ENCODE assay signal across 18 mouse cellular contexts in the genomic region with DNA sequence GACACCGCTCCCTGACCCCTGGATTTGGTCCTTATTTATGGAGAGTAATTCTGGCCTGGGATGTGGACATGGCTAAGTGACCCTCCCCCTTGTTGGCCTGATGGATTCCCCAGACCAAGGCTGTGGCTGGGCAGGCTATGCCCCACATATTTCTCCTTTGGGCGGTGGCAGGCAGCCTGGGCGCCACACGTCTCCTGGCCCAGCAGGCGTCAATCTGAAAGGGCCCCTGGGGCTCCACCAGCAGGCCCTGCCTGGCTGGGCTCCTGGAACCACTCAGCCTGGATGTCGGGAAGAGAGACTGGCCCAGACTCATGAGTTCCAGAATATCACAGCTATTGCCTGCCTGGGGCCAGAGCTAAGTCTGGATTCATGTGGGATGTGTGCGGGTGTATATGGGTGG. TPM values are rescaled to one million over a fixed set of nuclear protein-coding genes. Genes with fewer than 3 reads are reported as not detected.
DNase-seq lines count a peak whose midpoint lies in the region; ATAC-seq and TF ChIP-seq lines count a peak whose summit lies in the region.
"Had no signal": no experiment of that assay in that cellular context is flagged by ENCODE, and none has a peak within 500 bp of the region (broad histone marks: within the 10 kb centered on the region; RNA-seq: fewer than 3 reads in every experiment).

No protein-coding gene starts in this region.

- peaks cover 49% of the 10 kb centered on the region for H3K27me3 ChIP-seq in heart, embryonic 10.5 days (ENCODE audit: insufficient read depth, poor library complexity, severe bottlenecking)

- peaks cover 40% of the 10 kb centered on the region for H3K4me1 ChIP-seq in heart, embryonic 10.5 days

- no peaks in the 10 kb centered on the region for H3K9me3 ChIP-seq in heart, embryonic 10.5 days
- H3K9me3 ChIP-seq: embryonic facial prominence, embryonic 12.5 days; forebrain, embryonic 12.5 days; heart, embryonic 12.5 days; hindbrain, embryonic 15.5 days had no signal

- H3K36me3 ChIP-seq in heart, embryonic 10.5 days, result no peaks in the 10 kb centered on the region
- H3K36me3 ChIP-seq: embryonic facial prominence, embryonic 12.5 days; forebrain, embryonic 12.5 days; heart, embryonic 12.5 days; hindbrain, embryonic 15.5 days had no signal

- intact Hi-C loops in gastrocnemius, adult 2 months (cut with DNase I), result no loop called here
- intact Hi-C loops in gastrocnemius, postnatal 36 days (cut with DNase I), result no loop called here

- peak overlapping the region; percentile 20; the same call in 1 of the 2 replicates for H3K27ac ChIP-seq in gastrocnemius, adult 2 months
- H3K27ac ChIP-seq in heart, embryonic 10.5 days, result peak overlapping the region; percentile 44; the same call in 1 of the 2 replicates
- H3K27ac ChIP-seq: embryonic facial prominence, embryonic 12.5 days; forebrain, embryonic 12.5 days; hindbrain, embryonic 15.5 days had no signal

- no peak for ATAC-seq in megakaryocyte progenitor cell, adult 5-6 weeks (replicated peaks; ENCODE audit: poor library complexity)
- ATAC-seq: forebrain, embryonic 16.5 days had no signal

- no peak for TF ChIP-seq CTCF in gastrocnemius, adult 2 months (IDR thresholded peaks at IDR 0.05)

- no peak overlapping the region for H3K4me3 ChIP-seq in gastrocnemius, adult 2 months
- no peak overlapping the region for H3K4me3 ChIP-seq in heart, embryonic 10.5 days
- H3K4me3 ChIP-seq: embryonic facial prominence, embryonic 12.5 days; forebrain, embryonic 12.5 days; heart, embryonic 12.5 days; hindbrain, embryonic 15.5 days had no signal

- 75% methylated on average over 7 of the region's 7 CpGs for WGBS in heart, embryonic 10.5 days

- DNase-seq in gastrocnemius, adult 2 months, result peak; percentile 47
- no peak for DNase-seq in gastrocnemius, postnatal 36 days
- no peak for DNase-seq in heart, embryonic 10.5 days (ENCODE audit: low spot score)
- no peak for DNase-seq in heart, adult 9 months (ENCODE audit: low spot score in 2 of 2)
- peak; percentile 51 for DNase-seq in Muller cell, postnatal 12 days (ENCODE audit: inconsistent ontology term)
- peak; percentile 86 for DNase-seq in fibroblast of lung, adult 2 months (ENCODE audit: low read depth)
- DNase-seq: adrenal gland, adult 2 months; adrenal gland, postnatal 36 days; cerebellum, adult 8-10 months; cerebellum, postnatal 14 days; heart, postnatal 36 days; kidney, adult 18-20 months had no signal

RNA-seq across cellular contexts. Expression of gene Comp, which starts 2.9 kb away (rescaled TPM):
- total RNA-seq in gastrocnemius, adult 2 months (2021), result 10 to 100 TPM in 1 of 2 experiments, 1 to 10 TPM in 1; 5.5 to 31.2 TPM
- total RNA-seq in gastrocnemius, postnatal 36 days (2021), result 1 to 10 TPM; 8.9 to 9.9 TPM
- 0.43 and 1.2 TPM in 2 replicates for polyA plus RNA-seq in heart, embryonic 10.5 days (2016; fragmentation: Nextera tagmentation; extraction: Ambion mirVana)
- not detected in 2 replicates for total RNA-seq in megakaryocyte progenitor cell, adult 5-6 weeks (2015)
- 0.07 TPM in 1 of 2 replicates, not detected in the other for total RNA-seq in megakaryocyte progenitor cell, adult 5-6 weeks (2017)
- total RNA-seq: adrenal gland, postnatal 36 days had no signal

RNA-seq across cellular contexts. Expression of gene Upf1, which starts 17.4 kb away (rescaled TPM):
- 10 to 100 TPM; 28.1 to 35.1 TPM for total RNA-seq in gastrocnemius, adult 2 months (2021)
- total RNA-seq in gastrocnemius, postnatal 36 days (2021), result 10 to 100 TPM; 27.0 to 27.6 TPM
- 14.5 and 19.8 TPM in 2 replicates for polyA plus RNA-seq in heart, embryonic 10.5 days (2016; fragmentation: Nextera tagmentation; extraction: Ambion mirVana)
- 13.9 and 15.3 TPM in 2 replicates for total RNA-seq in megakaryocyte progenitor cell, adult 5-6 weeks (2015)
- total RNA-seq in megakaryocyte progenitor cell, adult 5-6 weeks (2017), result 32.3 and 32.5 TPM in 2 replicates

RNA-seq across cellular contexts. Expression of gene Gdf1, which starts 40.9 kb away (rescaled TPM):
- 1 to 10 TPM in 1 of 2 experiments, not detected in 1; 1.0 TPM for total RNA-seq in gastrocnemius, adult 2 months (2021)
- 1 to 10 TPM in 1 of 2 experiments, under 1 TPM in 1; 0.52 to 3.9 TPM for total RNA-seq in gastrocnemius, postnatal 36 days (2021)
- 1.9 and 4.2 TPM in 2 replicates for polyA plus RNA-seq in heart, embryonic 10.5 days (2016; fragmentation: Nextera tagmentation; extraction: Ambion mirVana)
- not detected in 2 replicates for total RNA-seq in megakaryocyte progenitor cell, adult 5-6 weeks (2015)
- total RNA-seq in megakaryocyte progenitor cell, adult 5-6 weeks (2017), result not detected in 2 replicates
- total RNA-seq: heart, postnatal 36 days had no signal

RNA-seq across cellular contexts. Expression of gene Cers1, which starts 54.9 kb away (rescaled TPM):
- total RNA-seq in gastrocnemius, adult 2 months (2021), result 10 to 100 TPM; 14.0 to 23.3 TPM
- 10 to 100 TPM; 14.1 to 19.1 TPM for total RNA-seq in gastrocnemius, postnatal 36 days (2021)
- 1.4 TPM in 2 replicates for polyA plus RNA-seq in heart, embryonic 10.5 days (2016; fragmentation: Nextera tagmentation; extraction: Ambion mirVana)
- not detected in 2 replicates for total RNA-seq in megakaryocyte progenitor cell, adult 5-6 weeks (2015)
- not detected in 2 replicates for total RNA-seq in megakaryocyte progenitor cell, adult 5-6 weeks (2017)

Comparison
In these comparisons a context has a peak if more than half of its experiments do, and no peak if none do; other contexts are left out.
1. DNase-seq: peak in gastrocnemius, adult 2 months (single experiment), Muller cell, postnatal 12 days (single experiment) and fibroblast of lung, adult 2 months (single experiment); none in gastrocnemius, postnatal 36 days (0 of 2), heart, embryonic 10.5 days (single experiment) and heart, adult 9 months (0 of 2).
2. RNA of gene Comp, which starts 2.9 kb away (total RNA-seq): 5.5 to 31.2 TPM in gastrocnemius, adult 2 months and 8.9 to 9.9 TPM in gastrocnemius, postnatal 36 days; 0.07 TPM in megakaryocyte progenitor cell, adult 5-6 weeks; every median in the first group is over 4 times any median in the second.